Mouse (Mus musculus): ENCODE data around the gene Gadl1. TPM values are rescaled to one million over a fixed set of nuclear protein-coding genes. Genes with fewer than 3 reads are reported as not detected.

Gene Gadl1
- polyA plus RNA-seq, 1 experiment from 2014 or later: 0.36 TPM

GRCm38 (mm10) chr9:116091921-116092320 is 182.7 kb downstream of the Gadl1 start:
- no peaks in the 10 kb centered on the region for H3K36me3 ChIP-seq (ENCODE audit: control insufficient read depth, insufficient read depth, low read length)
- H3K4me1 ChIP-seq (ENCODE audit: control insufficient read depth, insufficient read depth, low read length): no peaks in the 10 kb centered on the region
- 62% methylated on average over 5 of the region's 5 CpGs for whole genome bisulfite sequencing
- H3K9ac ChIP-seq (replicated peaks; ENCODE audit: low read depth, low read length): no peak overlapping the region
- H3K27me3 ChIP-seq (ENCODE audit: control insufficient read depth, insufficient read depth, low read length): no peaks in the 10 kb centered on the region
- no peaks in the 10 kb centered on the region for H3K9me3 ChIP-seq (ENCODE audit: control insufficient read depth, low read length)
- ATAC-seq (ENCODE audit: low read depth): no peak
- H3K4me3 ChIP-seq (ENCODE audit: low read depth, low read length): no peak overlapping the region
- no peak overlapping the region for H3K4me2 ChIP-seq (ENCODE audit: low read depth, low read length)
- peak overlapping the region; percentile 41; the same call in 1 of the 2 replicates for H3K27ac ChIP-seq (ENCODE audit: low read depth, low read length)

GRCm38 (mm10) chr9:116098724-116099595 is 189.7 kb downstream of the Gadl1 start:
- no peaks in the 10 kb centered on the region for H3K27me3 ChIP-seq (ENCODE audit: control insufficient read depth, insufficient read depth, low read length)
- no peak overlapping the region for H3K27ac ChIP-seq (ENCODE audit: low read depth, low read length)
- no peak overlapping the region for H3K9ac ChIP-seq (replicated peaks; ENCODE audit: low read depth, low read length)
- WGBS: 52% methylated on average over 16 of the region's 16 CpGs
- no peak overlapping the region for H3K4me3 ChIP-seq (ENCODE audit: low read depth, low read length)
- no peak for ATAC-seq (ENCODE audit: low read depth)
- H3K36me3 ChIP-seq (ENCODE audit: control insufficient read depth, insufficient read depth, low read length): no peaks in the 10 kb centered on the region
- no peak overlapping the region for H3K4me2 ChIP-seq (ENCODE audit: low read depth, low read length)
- H3K4me1 ChIP-seq (ENCODE audit: control insufficient read depth, insufficient read depth, low read length): no peaks in the 10 kb centered on the region
- H3K9me3 ChIP-seq (ENCODE audit: control insufficient read depth, low read length): no peaks in the 10 kb centered on the region

GRCm38 (mm10) chr9:116099596-116099993 is 190.3 kb downstream of the Gadl1 start:
- Histone ChIP-seq H3K9me3 (ENCODE audit: control insufficient read depth, low read length) (no peaks in the 10 kb centered on the region), H3K27ac (ENCODE audit: low read depth, low read length) (no peak overlapping the region), H3K4me3 (ENCODE audit: low read depth, low read length) (no peak overlapping the region), H3K4me1 (ENCODE audit: control insufficient read depth, insufficient read depth, low read length) (no peaks in the 10 kb centered on the region), H3K4me2 (ENCODE audit: low read depth, low read length) (no peak overlapping the region), H3K9ac (replicated peaks; ENCODE audit: low read depth, low read length) (no peak overlapping the region), H3K27me3 (ENCODE audit: control insufficient read depth, insufficient read depth, low read length) (no peaks in the 10 kb centered on the region), H3K36me3 (ENCODE audit: control insufficient read depth, insufficient read depth, low read length) (no peaks in the 10 kb centered on the region)
- WGBS: 72% methylated on average over 6 of the region's 6 CpGs
- no peak for ATAC-seq (ENCODE audit: low read depth)

GRCm38 (mm10) chr9:116100015-116100414 is 190.8 kb downstream of the Gadl1 start:
- 86% methylated on average over 9 of the region's 9 CpGs for WGBS
- no peak overlapping the region for H3K27ac ChIP-seq (ENCODE audit: low read depth, low read length)

GRCm38 (mm10) chr9:116101842-116102241 is 192.6 kb downstream of the Gadl1 start:
- no peak for ATAC-seq (ENCODE audit: low read depth)
- Histone ChIP-seq H3K4me3 (ENCODE audit: low read depth, low read length) (no peak overlapping the region), H3K27me3 (ENCODE audit: control insufficient read depth, insufficient read depth, low read length) (no peaks in the 10 kb centered on the region), H3K9ac (replicated peaks; ENCODE audit: low read depth, low read length) (no peak overlapping the region), H3K4me2 (ENCODE audit: low read depth, low read length) (no peak overlapping the region), H3K4me1 (ENCODE audit: control insufficient read depth, insufficient read depth, low read length) (no peaks in the 10 kb centered on the region), H3K9me3 (ENCODE audit: control insufficient read depth, low read length) (no peaks in the 10 kb centered on the region), H3K27ac (ENCODE audit: low read depth, low read length) (no peak overlapping the region), H3K36me3 (ENCODE audit: control insufficient read depth, insufficient read depth, low read length) (no peaks in the 10 kb centered on the region)
- 80% methylated on average over 11 of the region's 11 CpGs for WGBS

More at GRCm38 (mm10) chr9:116100015-116100414, 190.8 kb downstream of the Gadl1 start:
- Histone ChIP-seq H3K27me3 (ENCODE audit: control insufficient read depth, insufficient read depth, low read length) (no peaks in the 10 kb centered on the region), H3K4me2 (ENCODE audit: low read depth, low read length) (no peak overlapping the region), H3K9ac (replicated peaks; ENCODE audit: low read depth, low read length) (no peak overlapping the region), H3K36me3 (ENCODE audit: control insufficient read depth, insufficient read depth, low read length) (no peaks in the 10 kb centered on the region), H3K9me3 (ENCODE audit: control insufficient read depth, low read length) (no peaks in the 10 kb centered on the region), H3K4me3 (ENCODE audit: low read depth, low read length) (no peak overlapping the region), H3K4me1 (ENCODE audit: control insufficient read depth, insufficient read depth, low read length) (no peaks in the 10 kb centered on the region)
- no peak for ATAC-seq (ENCODE audit: low read depth)

GRCm38 (mm10) chr9:116104770-116105169 is 195.5 kb downstream of the Gadl1 start:
- 97% methylated on average over 17 of the region's 17 CpGs for WGBS
- no peaks in the 10 kb centered on the region for H3K9me3 ChIP-seq (ENCODE audit: control insufficient read depth, low read length)
- no peak overlapping the region for H3K9ac ChIP-seq (replicated peaks; ENCODE audit: low read depth, low read length)
- H3K4me1 ChIP-seq (ENCODE audit: control insufficient read depth, insufficient read depth, low read length): no peaks in the 10 kb centered on the region
- no peak overlapping the region for H3K4me3 ChIP-seq (ENCODE audit: low read depth, low read length)
- ATAC-seq (ENCODE audit: low read depth): no peak
- H3K4me2 ChIP-seq (ENCODE audit: low read depth, low read length): no peak overlapping the region
- no peaks in the 10 kb centered on the region for H3K27me3 ChIP-seq (ENCODE audit: control insufficient read depth, insufficient read depth, low read length)
- no peaks in the 10 kb centered on the region for H3K36me3 ChIP-seq (ENCODE audit: control insufficient read depth, insufficient read depth, low read length)
- no peak overlapping the region for H3K27ac ChIP-seq (ENCODE audit: low read depth, low read length)

GRCm38 (mm10) chr9:116108729-116109128 is 199.5 kb downstream of the Gadl1 start:
- H3K36me3 ChIP-seq (ENCODE audit: control insufficient read depth, insufficient read depth, low read length): no peaks in the 10 kb centered on the region
- no peak overlapping the region for H3K27ac ChIP-seq (ENCODE audit: low read depth, low read length)
- H3K4me3 ChIP-seq (ENCODE audit: low read depth, low read length): no peak overlapping the region
- no peaks in the 10 kb centered on the region for H3K9me3 ChIP-seq (ENCODE audit: control insufficient read depth, low read length)
- WGBS: 84% methylated on average over 2 of the region's 2 CpGs
- H3K4me1 ChIP-seq (ENCODE audit: control insufficient read depth, insufficient read depth, low read length): no peaks in the 10 kb centered on the region
- H3K9ac ChIP-seq (replicated peaks; ENCODE audit: low read depth, low read length): no peak overlapping the region
- no peak overlapping the region for H3K4me2 ChIP-seq (ENCODE audit: low read depth, low read length)
- no peak for ATAC-seq (ENCODE audit: low read depth)
- H3K27me3 ChIP-seq (ENCODE audit: control insufficient read depth, insufficient read depth, low read length): no peaks in the 10 kb centered on the region

- H3K9me3 ChIP-seq (ENCODE audit: control insufficient read depth, low read length): no peaks in the 10 kb centered on the region
- H3K4me2 ChIP-seq (ENCODE audit: low read depth, low read length): no peak overlapping the region
- H3K4me3 ChIP-seq (ENCODE audit: low read depth, low read length): no peak overlapping the region
- no peaks in the 10 kb centered on the region for H3K27me3 ChIP-seq (ENCODE audit: control insufficient read depth, insufficient read depth, low read length)
- no peak for ATAC-seq (ENCODE audit: low read depth)
- no peaks in the 10 kb centered on the region for H3K4me1 ChIP-seq (ENCODE audit: control insufficient read depth, insufficient read depth, low read length)
- H3K9ac ChIP-seq (replicated peaks; ENCODE audit: low read depth, low read length): no peak overlapping the region
- no peaks in the 10 kb centered on the region for H3K36me3 ChIP-seq (ENCODE audit: control insufficient read depth, insufficient read depth, low read length)
- no peak overlapping the region for H3K27ac ChIP-seq (ENCODE audit: low read depth, low read length)
- WGBS: 87% methylated on average over 9 of the region's 9 CpGs
Measured at GRCm38 (mm10) chr9:116111149-116111970, 202.1 kb downstream of the Gadl1 start.

- WGBS: 65% methylated on average over 4 of the region's 4 CpGs
- Histone ChIP-seq H3K9me3 (ENCODE audit: control insufficient read depth, low read length) (no peaks in the 10 kb centered on the region), H3K4me3 (ENCODE audit: low read depth, low read length) (no peak overlapping the region), H3K4me2 (ENCODE audit: low read depth, low read length) (no peak overlapping the region), H3K27me3 (ENCODE audit: control insufficient read depth, insufficient read depth, low read length) (no peaks in the 10 kb centered on the region), H3K27ac (ENCODE audit: low read depth, low read length) (no peak overlapping the region), H3K9ac (replicated peaks; ENCODE audit: low read depth, low read length) (no peak overlapping the region), H3K4me1 (ENCODE audit: control insufficient read depth, insufficient read depth, low read length) (no peaks in the 10 kb centered on the region), H3K36me3 (ENCODE audit: control insufficient read depth, insufficient read depth, low read length) (no peaks in the 10 kb centered on the region)
- ATAC-seq (ENCODE audit: low read depth): no peak
Measured at GRCm38 (mm10) chr9:116114339-116114738, 205.1 kb downstream of the Gadl1 start.
